Comparison of ENCODE assay signal across 15 mouse cellular contexts in the genomic region with DNA sequence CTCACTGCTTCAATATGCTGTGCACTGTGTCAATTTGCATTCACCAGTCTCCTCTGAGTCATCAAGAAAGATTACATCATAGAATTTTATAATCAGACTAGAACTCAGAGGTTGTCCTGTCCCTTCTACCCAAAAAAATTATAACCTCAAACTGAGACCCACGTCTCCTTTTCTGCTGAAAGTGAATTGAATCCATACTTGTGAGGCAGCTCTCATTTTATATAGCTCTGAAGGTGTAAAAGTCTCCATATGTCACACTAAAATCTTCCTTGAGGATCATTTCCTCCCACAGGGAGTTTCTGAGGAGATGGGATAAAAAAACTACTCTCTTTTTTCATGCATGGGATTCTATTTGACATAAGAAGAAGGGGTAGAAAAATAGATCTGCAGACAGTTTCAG.
"Had no signal": no experiment of that assay in that cellular context is flagged by ENCODE, and none has a peak within 500 bp of the region (broad histone marks: within the 10 kb centered on the region; RNA-seq: fewer than 3 reads in every experiment).

No protein-coding gene starts in this region.

- DNase-seq: kidney, adult 8-10 months; kidney, postnatal 10 days; kidney, postnatal 4 days; liver, embryonic 13.5 days; lung, adult 18-20 months; midbrain, embryonic 14.5 days; right cerebral cortex, postnatal 4 days; spleen, adult 18-20 months; thymus, adult 2 months; thymus, postnatal 36 days had no signal

- H3K27ac ChIP-seq: layer of hippocampus, adult 2 months; limb, embryonic 15.5 days; liver, embryonic 13.5 days; midbrain, embryonic 10.5 days; neural tube, embryonic 15.5 days had no signal

- H3K4me3 ChIP-seq: layer of hippocampus, adult 2 months; limb, embryonic 15.5 days; liver, embryonic 13.5 days; midbrain, embryonic 10.5 days; myocyte; neural tube, embryonic 15.5 days had no signal
